Mouse (Mus musculus): ENCODE results near the gene Orai2.
"Not testable (repeated sequence)": the region's sequence is repeated elsewhere in the genome, so short reads cannot be mapped to it uniquely, and the experiment has no call there.

Gene Orai2

DNA sequence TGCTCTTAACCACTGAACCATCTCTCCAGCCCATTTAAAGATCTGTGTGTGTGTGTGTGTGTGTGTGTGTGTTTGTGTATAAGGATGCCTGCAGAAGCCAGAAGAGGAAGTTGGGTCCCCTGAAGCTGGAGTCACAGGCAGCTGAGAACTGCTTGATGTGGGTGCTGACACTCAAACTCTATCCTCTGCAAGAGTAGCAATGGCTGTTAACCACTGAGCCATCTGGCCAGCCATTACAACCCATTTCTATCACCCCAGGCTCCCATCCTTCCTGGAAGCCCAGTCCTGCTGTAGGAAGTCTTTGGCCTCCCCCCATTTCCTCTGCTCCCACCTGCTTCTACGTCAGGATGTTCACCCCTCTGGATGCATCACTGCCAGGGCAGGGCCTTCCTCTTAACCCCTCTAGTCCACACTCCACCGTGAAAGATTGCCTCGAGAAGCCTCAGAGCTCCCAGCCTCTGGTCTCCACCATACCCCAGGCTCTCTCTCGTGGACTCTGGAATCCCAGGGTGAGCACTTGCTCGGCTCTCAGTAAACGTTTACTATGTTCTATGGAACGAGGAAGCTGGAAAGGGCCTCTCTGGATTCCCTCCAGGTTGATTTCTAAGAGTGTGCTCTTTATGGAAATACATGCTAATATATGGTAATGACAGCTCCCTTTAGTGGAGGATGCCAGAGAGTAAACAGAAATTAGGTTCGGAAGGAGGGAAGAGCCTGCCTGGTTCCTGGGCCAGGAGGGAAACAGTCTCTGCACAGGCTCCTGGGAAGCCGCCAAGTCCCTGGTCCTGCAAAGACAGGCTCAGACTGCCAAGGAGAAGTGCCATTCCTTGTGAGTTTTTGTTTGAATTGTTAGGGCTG, 3.3 kb upstream of the Orai2 start:
- DNase-seq (ENCODE audit: low read depth, low spot score) = peak; percentile 65

DNA sequence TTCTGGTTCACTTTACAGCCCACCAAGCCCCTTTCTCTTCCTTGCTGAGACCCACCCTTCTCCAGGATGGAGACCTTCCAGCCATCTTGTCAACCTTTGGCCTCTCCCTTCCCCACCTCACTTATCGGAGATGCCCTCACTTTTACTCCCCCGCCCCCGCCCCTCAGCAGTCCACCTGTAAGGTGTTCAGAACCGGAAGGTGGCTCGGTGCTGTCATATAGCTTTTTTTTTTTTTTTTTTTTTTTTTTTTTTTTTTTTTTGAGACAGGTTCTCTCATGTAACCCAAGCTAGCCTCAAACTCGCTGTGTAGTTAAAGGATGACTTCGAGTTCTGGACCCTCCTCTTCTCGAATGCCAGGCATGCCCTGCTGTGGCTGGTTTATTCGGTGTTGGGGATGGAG, 2.4 kb upstream of the Orai2 start:
- DNase-seq (ENCODE audit: low read depth, low spot score) = no peak

DNA sequence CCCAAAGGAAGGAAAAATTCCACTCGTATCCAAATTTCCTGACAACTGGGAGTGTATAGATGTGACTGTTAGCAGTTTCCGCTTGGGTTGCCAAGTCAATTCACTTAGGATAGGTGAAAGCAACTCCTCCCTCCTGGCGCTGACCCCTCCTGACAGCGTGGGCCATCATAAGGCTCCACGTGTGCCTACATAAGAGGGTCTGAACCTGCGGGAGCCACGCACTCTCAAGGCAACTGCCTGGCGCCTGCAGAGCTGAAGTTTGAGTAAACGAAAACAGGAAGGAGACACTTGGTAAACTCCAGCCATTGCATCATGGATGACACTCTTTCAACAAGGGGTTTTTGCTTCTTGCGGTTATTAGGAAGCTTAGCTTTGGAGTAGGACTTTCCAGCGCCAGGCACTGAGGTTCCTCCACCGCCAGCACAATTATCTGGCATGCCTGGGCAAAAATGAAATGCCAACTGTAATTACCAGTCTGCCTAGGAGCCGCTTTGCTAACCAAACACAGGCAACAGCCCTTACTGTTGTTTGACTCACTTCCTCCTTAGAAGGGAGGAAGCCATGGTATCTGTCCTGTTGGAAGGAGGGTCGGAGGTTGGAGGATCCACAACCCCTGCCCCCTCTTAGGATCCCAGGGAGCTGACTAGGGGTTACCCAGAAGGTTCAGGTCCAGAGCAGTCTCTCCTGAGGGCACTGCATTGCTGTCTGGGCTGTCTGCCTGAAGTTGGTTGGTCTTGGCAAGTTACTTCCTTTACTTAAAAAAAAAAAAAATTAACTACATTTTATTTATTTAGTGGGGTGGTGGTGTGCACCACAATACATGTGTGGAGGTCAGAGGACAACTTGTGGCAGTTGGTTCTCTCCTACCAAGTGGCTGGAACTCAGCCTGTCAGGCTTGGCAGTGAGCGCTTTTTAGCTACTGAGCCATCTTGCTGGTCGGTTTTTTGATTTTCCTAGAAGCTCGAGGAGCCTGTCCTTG, 1.1 kb upstream of the Orai2 start:
- peak; percentile 10 for DNase-seq (ENCODE audit: low read depth, low spot score)

DNA sequence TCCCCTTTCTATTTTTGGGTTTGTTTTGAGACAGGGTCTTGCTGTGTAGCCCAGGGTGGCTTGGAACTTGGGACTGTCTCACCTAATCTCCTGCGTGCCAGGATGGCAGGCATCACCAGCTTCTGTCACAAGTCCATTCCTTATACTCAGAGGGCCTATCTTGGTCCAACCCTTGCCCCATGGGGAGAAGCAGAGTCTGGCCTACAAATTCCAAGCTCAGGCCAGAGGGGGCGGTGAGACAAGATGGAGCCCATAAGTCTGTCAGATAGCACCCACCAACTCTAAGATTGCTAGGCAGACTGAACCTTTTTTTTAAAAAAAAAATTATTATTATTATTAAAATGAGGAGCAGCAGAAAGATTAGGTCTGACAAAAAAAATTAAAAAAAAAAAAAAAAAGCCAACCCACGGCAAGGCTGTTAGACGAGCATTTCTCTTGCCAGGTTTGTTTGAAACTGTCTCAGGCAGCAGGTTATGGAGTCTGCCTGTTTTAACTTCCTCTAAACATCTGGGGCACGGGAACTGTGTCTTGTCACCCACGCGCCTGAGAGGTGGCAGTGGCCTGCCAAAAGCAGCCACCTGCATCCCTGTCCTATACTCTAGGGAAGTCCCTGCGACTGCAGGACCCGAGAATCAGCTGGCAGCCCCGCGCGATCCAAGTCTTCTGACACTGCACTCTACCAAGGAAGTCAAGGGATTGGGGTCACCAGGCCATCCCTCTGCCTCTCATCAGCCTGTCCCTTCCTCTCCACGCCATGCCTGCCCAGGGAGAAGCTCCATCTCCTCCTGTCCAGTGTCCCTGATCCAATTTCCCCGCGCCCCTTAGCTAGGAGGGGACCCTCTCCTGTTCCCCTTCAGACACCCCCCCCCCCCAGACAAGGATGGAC, 644 bp downstream of the Orai2 start:
- DNase-seq (ENCODE audit: low read depth, low spot score) = peak; percentile 34

DNA sequence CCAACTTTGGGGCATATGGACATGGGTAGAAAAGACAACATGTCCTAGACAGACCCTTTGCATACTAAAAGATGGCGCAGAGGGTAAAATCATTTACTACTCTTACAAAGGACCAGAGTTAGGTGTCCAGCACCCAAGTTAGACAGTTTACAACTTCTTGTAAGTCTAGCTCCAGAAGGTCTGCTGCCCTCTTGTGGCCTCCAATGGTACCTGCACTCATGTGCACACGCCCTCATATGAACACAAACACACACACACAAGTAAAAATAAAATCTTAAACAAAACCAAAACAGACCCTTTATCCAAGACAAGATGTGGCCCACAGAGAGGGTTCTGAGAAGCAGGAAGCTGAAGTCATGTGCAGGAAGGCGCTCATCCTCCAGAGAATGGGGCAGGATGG, 2.4 kb downstream of the Orai2 start:
- DNase-seq (ENCODE audit: low read depth, low spot score) = no peak

DNA sequence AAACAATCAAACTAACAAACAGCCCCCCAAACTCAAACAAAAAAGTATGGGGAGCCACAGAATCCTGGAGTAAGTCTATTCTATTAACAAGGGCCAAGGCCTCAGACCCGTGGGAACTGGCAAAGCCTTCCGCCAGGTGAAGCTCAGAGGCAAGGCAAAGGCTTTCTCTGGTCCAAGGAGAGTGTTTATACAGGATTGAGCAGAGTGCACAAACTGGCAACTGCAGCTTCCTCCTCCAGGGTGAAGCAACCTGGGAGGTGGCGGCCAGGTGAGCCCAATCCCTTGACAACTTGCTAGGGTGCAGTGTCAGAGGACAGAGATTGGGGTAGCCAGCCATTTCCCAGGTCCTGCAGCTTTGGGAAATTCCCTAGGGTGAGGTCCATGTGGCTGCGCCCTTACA, 3.2 kb downstream of the Orai2 start:
- DNase-seq (ENCODE audit: low read depth, low spot score) = no peak

DNA sequence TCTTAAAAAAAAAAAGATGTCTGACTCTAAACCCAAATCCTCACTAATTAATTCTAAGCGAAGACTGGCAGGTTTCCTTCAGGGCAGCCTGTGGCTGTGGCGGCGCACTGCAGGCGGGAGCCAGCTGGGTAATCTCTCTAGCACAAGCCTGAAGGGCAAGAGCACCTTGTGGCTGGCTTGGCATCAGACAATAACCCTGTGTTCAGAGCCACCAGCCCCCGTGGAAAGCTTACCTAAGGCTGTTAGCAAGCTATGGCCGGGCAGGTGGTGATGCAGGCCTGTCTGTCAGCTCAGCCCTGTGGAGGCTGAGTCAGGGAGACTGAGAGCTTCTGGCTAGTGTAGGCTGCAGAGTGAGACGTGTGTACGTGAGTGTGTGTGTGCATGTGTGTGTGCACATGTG, 5.3 kb downstream of the Orai2 start:
- no peak for DNase-seq (ENCODE audit: low read depth, low spot score)

DNA sequence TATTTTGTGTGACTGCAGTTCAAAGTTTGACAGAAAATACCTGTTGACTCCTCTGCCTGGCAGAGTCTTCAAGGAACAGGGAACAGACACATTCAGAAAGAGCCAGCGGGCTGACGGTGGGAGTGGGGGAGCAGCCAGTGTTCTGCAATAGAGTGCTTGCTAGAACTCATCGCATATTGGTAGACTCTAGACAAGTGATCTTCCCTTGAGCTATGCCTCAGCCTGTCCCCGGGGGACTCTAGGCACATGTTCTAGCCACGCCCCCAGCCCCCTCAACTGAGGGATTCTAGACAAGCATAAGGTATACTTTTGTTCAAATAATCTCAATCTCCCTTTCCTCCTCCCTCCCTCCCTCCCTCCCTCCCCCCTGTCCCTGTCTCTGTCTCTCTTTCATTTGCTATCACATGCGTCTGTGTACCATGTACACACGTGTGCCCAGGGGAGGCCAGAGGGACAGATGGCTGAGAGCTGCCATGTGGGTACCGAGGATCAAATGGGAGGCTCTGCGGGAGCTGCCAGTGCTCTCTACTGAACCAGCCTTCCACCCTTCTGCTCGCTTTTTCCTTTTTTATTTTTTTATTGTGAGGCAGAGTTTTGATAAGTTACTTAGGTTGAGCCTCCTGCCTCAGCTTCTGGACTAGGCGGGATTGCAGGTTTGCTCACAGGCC, 6.6 kb downstream of the Orai2 start:
- peak; percentile 15 for DNase-seq (ENCODE audit: low read depth, low spot score)

DNA sequence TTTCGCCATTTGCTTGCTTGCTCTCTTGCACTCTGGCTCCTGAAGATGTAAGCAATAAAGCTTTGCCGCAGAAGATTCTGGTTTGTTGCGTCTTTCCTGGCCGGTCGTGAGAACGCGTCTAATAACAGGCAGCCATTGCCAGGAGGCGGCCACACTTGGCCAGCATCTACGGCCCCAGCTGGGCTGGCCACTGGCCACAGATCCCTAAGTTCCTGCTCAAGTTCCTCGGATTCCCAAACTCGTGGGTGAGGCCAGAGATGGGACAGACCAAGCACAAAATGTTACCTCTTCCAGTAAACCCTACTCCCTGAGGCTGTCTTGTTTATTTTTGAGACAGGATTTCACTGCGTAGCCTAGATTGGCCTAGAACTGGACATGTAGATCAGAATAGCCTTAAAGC, 10.4 kb downstream of the Orai2 start:
- not testable (repeated sequence) for DNase-seq (ENCODE audit: low read depth, low spot score)

DNA sequence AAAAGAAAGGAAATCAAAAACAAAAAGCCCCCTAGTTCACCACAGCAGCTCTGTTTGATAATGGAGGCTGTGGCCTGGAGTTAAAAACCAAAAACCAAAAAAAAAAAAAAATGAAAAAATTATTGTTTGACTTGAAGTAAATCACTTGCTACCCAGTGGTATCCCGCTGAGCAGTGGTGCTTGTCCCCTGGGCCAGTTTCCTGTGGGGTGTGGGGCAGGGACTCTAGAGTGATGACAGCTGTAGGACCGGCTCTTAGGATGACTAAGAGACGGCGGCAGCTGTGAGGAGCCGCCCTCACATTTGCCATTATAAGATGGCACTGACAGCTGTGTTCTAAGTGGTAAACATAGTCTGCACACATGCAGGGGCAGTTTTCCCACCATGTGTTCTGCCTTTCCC, 15.1 kb downstream of the Orai2 start:
- no peak for DNase-seq (ENCODE audit: low read depth, low spot score)

DNA sequence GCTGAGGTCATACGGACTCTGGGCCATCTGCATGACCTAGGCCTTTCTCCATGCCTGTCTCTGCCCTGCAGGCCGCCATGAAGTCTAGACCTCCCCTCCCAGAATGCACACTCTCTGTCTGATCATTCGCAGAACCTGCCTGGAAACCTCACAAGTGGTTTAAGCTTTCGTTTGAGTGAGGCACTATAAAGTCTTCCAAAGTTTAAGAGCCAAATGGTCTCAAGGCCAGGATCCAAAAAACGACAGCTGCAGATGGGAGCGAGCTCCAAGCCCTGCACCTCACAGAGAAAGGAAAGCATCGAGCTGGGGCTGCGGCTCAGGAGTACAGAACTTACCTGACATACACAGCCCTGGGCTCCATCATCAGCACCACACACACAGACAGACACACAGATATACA, 18.1 kb downstream of the Orai2 start:
- no peak for DNase-seq (ENCODE audit: low read depth, low spot score)

DNA sequence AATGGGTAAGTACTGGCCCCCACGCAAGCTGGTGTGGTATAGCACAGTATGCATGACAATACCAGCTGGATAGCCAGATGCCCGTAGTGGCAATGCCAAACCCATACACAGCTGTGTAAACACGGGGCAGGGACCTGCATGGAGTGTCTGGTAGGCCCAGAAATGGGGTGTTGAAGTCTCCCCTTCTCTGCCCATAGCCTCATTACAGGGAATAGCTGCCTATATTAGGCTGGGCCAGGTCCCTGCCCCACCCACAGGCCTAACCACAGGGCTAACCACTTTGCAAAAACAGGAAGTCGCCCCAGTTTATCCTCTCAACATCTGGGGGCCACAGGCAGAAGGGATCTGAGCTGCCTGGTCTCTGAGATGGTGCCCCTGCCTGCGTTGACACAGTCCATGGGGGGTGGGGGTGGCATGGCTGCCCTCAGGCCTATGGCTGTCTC, 21.4 kb downstream of the Orai2 start:
- not testable (repeated sequence) for DNase-seq (ENCODE audit: low read depth, low spot score)

DNA sequence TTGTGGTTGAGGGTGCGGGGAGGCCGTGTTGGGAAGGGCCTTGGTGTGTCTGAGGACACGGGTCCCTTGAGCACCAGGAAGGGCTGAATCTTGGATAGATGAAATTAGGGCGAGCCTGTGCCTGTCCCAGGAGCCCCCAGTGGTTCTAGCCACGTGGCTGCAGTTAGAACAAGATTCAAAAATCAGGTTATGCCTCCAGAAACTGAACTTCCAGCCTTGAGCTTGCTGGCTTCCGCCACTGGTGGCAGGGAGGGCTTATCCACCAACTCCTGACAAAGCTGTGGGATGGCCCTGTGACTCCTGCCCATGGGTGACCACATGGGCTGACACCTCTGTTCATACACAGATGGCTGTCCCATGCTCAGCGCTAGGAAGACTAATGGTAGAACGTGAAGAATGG, 22.8 kb downstream of the Orai2 start:
- no peak for DNase-seq (ENCODE audit: low read depth, low spot score)

DNA sequence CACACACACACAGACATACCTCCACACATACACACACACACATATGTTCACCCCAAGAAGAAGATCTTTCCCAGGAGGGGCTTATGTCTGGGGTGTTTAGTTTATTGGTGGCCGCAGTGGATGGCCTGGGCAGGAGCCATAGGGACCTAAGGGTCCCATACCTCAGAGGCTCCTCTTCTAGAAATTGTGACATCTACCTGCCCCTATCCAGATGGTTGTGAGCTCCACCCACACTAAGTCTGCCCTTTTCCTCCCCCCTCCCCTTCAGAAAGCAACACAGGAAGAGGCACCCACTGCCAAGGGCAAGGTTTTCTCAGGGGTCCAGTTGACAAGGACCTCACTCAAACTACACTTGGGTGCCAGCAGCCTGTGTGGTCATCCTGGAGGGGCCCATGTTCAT, 23.6 kb downstream of the Orai2 start:
- DNase-seq (ENCODE audit: low read depth, low spot score) = no peak

DNA sequence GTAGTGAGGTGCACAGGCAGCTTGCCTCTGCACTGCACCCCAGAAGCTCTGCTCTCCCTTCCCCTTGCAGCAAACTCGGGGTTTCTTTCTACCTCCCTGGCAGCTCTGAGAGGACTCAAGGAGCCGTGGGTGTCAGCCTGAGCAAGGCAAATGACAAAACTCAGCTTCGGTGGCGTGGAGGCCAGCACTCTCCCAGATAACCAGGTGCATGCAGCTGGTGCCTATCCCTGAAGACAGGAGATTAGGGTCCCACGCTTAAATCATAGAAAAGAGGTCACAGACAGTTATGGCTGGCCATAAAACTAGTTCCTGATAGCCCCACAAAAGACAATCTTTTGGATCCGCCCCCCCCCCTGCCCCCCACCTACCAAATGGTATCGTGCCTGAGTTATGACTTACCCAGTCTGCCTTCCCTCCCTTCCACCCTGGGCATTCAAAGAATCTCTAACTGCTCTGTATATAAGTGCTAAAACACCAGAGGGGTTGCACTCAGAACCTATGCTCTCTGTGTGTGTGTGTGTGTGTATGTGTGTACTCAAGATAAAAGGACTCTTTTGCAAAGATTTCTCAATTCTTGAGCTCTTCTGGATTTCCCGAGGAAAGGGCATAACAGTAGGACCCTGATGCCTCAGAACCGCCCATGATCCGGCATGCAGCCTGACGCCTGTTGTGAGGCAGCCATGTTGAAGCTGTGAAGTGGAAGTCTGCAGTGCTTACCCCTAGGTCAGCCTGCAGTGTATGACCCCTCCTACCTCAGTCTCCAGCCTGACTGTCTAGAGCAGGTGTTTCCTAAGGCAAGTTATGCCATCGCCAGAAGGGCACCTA, 25.7 kb downstream of the Orai2 start:
- no peak for DNase-seq (ENCODE audit: low read depth, low spot score)

DNA sequence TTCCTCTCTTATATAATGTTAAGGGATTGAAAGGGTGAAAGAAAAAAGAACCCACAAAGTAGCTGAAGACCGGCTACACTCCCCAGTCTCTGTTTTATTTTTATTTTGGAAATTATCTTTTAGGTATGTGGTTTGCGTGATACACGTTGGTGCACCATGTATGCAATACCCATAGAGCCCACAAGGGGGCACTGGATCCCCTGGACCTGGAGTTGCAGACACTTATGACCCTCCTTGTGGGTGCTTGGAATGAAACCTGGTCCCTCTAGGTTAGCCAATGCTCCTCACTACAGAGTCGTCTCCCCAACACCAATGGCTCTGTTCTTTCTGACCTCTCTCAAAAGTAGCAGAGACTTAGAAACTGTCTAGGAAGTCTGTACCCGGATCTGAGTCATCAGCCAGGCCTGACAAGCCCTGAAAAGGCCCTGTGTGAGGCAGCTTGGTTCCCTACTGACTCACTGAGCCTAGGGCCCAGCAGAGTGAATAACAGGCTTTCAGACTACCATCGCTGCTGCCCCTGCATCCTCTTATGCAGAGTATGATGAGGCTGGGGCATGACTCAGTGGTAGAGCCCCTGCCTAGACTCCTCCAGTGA, 27.3 kb downstream of the Orai2 start:
- DNase-seq (ENCODE audit: low read depth, low spot score) = no peak

DNA sequence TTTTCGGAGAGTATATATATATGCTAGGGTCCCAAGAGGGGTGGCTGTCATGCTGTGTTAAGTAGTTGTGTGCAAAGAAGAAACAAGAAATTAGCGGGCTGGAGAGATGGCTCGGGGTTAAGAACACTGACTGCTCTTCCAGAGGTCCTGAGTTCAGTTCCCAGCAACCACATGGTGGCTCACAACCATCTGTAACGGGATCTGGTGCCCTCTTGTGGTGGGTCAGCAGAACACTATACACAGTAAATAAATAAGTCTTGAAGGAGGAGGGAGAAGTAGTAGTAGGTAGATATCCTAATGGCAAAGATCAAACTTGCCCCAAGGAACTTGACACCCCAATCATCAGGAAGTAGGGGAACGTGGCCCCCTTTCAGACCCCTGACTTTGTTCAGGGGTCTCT, 27.8 kb downstream of the Orai2 start:
- no peak for DNase-seq (ENCODE audit: low read depth, low spot score)

DNA sequence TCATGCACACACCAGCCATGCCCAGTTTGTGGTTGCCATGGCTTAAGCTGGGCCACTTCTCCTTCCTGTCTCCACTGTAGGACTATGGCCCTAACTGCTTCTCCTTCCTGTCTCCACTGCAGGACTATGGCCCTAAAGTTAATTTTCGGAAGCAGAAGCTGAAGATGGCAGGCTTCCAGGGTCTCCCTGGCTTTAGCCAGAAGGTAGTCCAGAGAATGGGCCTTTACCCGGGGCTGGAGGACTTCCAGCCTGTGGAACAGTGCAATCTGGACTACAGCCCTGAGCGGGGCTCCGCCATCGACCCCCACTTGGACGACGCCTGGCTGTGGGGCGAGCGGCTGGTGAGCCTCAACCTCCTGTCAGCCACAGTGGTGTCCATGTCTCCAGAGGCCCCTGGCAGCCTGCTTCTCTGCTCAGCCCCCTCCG, 30.4 kb downstream of the Orai2 start:
- DNase-seq (ENCODE audit: low read depth, low spot score) = no peak

DNA sequence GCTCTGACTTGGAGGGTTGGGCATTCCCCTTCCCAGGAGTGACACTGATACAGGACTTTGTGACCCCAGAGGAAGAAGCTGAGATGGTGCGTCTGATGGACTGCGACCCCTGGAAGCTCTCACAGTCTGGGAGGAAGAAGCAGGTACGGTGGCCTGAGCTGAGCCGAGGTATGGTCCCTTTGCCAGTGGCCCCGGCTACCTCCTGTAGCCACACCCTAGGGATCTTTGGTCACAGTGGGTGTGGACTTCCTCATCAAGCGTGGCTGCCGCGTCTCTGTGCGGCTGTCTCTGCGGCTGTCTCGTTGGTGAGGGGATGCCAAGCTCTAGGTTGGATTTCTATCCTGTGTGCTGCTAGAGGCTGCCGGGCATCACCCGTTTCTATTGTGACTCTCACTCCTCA, 31.1 kb downstream of the Orai2 start:
- DNase-seq (ENCODE audit: low read depth, low spot score) = no peak

Measured in telencephalon, adult 2 months (tissue).